Mouse (Mus musculus) kidney, adult 2 months (tissue): ENCODE measurements at regions not wholly inside any gene's neighbourhood (a gene's known extent, or its start where the extent isn't known, plus 50 kb on each side); places are given as distances from the start of the nearest gene placed in this dataset.
A peak's percentile ranks its signal among the peaks of the same experiment; 100 is the strongest.

Experiments
- DNase-seq: peaks from one replicate; pipeline ENCODE4 v3.0.0; 2021
- H3K27ac ChIP-seq: fragments of 200-500 bp; 2 replicates; pipeline ENCODE4 v1.5.1; 2012; ENCODE audit warnings: low read depth, low read length, control low read depth, inconsistent platforms; ENCODE audit not compliant: insufficient read depth
- H3K27me3 ChIP-seq: fragments of 200-500 bp; replicated peaks from 2 replicates; pipeline ENCODE4 v1.6.1; 2012; ENCODE audit warnings: mild to moderate bottlenecking, moderate library complexity, low read length, inconsistent platforms; ENCODE audit not compliant: control insufficient read depth, insufficient read depth
- H3K36me3 ChIP-seq: fragments of 200-500 bp; 2 replicates; pipeline ENCODE4 v1.6.1; 2012; ENCODE audit warnings: mild to moderate bottlenecking, moderate library complexity, low read length, inconsistent platforms; ENCODE audit not compliant: control insufficient read depth, insufficient read depth
- H3K4me1 ChIP-seq: fragments of 200-500 bp; 2 replicates; pipeline ENCODE4 v1.6.1; 2011; ENCODE audit warnings: low read length; ENCODE audit not compliant: control insufficient read depth, insufficient read depth
- H3K4me3 ChIP-seq: fragments of 200-500 bp; 2 replicates; pipeline ENCODE4 v1.5.1; 2011; ENCODE audit warnings: mild to moderate bottlenecking, low read depth, low read length, control low read depth; ENCODE audit not compliant: insufficient read depth
- CTCF ChIP-seq: fragments of 200-500 bp; conservative IDR thresholded peaks from 2 replicates; pipeline ENCODE4 v1.5.1; 2011; ENCODE audit warnings: low read depth, mild to moderate bottlenecking, control low read depth, low read length, moderate library complexity, mixed read lengths; ENCODE audit not compliant: insufficient read depth, insufficient read length
- POLR2A ChIP-seq: fragments of 200-500 bp; IDR thresholded peaks from one replicate; pipeline ENCODE4 v1.6.1; 2011; ENCODE audit warnings: low read depth, low read length, control low read depth
- WGBS: fragments of 180-500 bp; shearing (Covaris S2); methylation state at CpG from one replicate; pipeline ENCODE4 v1.1.7; 2018; 5-methylcytosine and 5-hydroxymethylcytosine counted together

DNA sequence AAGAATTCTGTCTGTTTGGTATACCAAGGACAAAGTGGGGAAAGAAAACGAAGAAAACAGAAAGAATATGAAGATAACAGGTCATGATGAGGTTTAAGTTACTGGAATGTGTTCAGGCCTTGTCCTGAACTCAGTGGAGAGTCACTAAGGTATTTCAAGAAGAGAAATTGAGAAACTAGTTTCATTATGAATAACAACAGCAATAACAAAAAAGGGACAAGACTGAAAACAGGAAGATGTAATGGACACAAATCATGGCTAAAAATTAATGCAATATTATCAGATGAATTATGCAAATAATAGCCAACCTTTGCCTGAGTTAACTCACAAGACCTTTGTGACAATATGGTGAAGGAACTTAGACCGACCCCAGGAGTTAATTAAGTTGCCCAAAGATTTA is 530.2 kb upstream of the 2610301B20Rik start:
- no peaks in the 10 kb centered on the region for H3K36me3 ChIP-seq
- H3K27me3 ChIP-seq: no peaks in the 10 kb centered on the region
- H3K4me1 ChIP-seq: no peaks in the 10 kb centered on the region
- no peak overlapping the region for H3K27ac ChIP-seq
- WGBS: 63% methylated on average over 2 of the region's 2 CpGs
- TF ChIP-seq POLR2A: no peak
- no peak for TF ChIP-seq CTCF
- DNase-seq: no peak
- H3K4me3 ChIP-seq: no peak overlapping the region

DNA sequence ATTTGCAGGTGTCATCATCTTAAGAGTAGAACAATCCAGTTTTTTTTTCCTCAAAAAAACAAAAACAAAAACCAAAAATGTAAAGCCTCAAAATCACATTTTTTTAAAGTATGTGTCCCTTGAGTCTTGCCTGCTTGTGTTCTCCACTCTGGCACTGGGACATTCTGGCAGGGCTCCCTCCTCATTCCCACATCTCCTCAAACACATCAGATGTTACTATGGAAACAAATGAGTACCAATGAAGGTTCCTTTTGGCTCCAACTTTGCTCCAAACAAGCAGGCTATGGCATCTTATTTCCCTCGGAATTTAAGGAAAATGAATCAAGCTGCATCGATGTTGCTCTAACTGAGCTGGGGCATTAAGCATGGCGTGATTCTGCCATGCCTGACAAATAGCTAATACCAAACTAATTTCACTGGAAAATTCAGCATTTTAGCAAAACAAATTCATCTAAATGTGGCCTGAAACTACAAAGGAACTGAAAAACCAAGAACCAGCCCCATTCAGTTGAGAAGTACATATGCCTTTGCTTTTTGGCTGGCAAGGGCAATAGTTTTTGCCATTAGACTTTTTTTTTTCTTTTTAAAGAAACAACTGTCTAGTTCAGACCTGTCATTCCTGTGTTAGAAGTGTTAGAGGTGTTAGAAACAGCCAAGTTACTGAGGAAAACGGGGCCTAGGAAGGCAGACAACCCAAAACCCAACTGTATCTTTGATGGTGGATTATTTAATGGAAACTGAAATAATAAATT is 522.2 kb upstream of the 2610301B20Rik start:
- no peak overlapping the region for H3K4me3 ChIP-seq
- no peak for DNase-seq
- H3K4me1 ChIP-seq: no peaks in the 10 kb centered on the region
- H3K36me3 ChIP-seq: no peaks in the 10 kb centered on the region
- WGBS: 57% methylated on average over 4 of the region's 4 CpGs
- no peaks in the 10 kb centered on the region for H3K27me3 ChIP-seq
- TF ChIP-seq CTCF: no peak
- TF ChIP-seq POLR2A: no peak
- no peak overlapping the region for H3K27ac ChIP-seq

DNA sequence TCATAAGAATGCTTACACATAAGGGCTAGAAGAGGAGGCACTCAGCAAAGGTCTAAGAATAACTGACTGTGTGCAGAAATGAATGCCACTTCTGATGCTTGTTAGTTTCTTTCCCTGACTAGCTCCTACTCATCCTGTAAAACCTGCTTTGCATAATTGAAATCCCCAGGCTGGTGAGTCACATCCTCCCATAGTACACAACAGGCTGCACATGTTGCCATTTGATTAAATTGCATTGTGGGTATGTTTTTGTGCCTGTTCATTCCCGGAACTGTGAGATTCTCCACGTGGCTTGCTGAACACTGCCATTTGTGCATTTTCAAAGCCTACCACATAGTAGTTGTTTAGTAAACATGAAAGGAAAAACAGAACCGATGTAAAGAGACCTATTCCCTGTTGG is 516.7 kb upstream of the 2610301B20Rik start:
- TF ChIP-seq CTCF (no peak), POLR2A (no peak)
- Histone ChIP-seq H3K27me3 (no peaks in the 10 kb centered on the region; the same call in 1 of the 2 replicates), H3K4me3 (no peak overlapping the region), H3K27ac (no peak overlapping the region), H3K36me3 (no peaks in the 10 kb centered on the region), H3K4me1 (no peaks in the 10 kb centered on the region)
- DNase-seq: no peak
- 55% methylated on average over 3 of the region's 3 CpGs for WGBS

DNA sequence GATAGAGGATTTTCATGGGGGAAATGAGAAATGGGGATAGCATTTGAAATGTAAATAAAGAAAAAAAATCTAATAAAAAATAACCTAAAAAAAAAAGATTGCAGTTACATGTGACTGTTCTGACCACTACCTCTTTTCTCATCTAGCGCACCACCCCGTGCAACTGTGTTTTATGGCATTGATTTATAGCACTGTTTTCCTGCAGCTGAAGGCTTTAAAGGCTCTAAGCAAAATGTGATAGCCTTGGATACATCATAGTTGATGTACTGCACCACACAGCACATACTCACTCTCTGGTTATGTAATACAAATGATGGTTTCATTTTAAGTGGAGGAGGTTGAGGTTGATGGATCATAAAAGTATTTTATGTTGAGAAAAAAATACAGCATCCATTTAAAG is 484.5 kb upstream of the 2610301B20Rik start:
- WGBS: 35% methylated on average over 2 of the region's 2 CpGs
- no peak for DNase-seq
- Histone ChIP-seq H3K27ac (no peak overlapping the region), H3K27me3 (no peaks in the 10 kb centered on the region), H3K36me3 (no peaks in the 10 kb centered on the region), H3K4me3 (no peak overlapping the region), H3K4me1 (no peaks in the 10 kb centered on the region)
- no peak for TF ChIP-seq CTCF
- no peak for TF ChIP-seq POLR2A

DNA sequence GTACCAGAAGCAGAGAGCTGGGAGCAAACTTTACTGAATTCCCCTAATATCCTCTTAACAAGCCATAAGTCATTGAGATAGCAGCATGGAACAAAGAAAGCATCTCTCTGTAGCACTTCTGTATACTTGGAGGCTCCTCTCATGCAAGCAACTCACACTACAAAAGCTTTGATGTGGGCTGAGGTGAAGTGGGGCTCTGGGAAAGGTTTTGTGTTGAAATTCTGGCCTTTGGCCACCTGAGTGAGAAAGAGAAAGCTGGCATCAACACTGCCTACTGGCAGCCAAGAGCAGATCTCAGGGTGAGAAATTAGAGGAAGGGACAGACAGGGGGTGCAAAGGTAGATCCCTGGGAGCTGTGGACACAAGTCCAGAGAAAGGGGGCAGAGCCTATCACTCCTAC is 477.0 kb upstream of the 2610301B20Rik start:
- H3K36me3 ChIP-seq: no peaks in the 10 kb centered on the region
- H3K4me3 ChIP-seq: no peak overlapping the region
- TF ChIP-seq CTCF: no peak
- no peak for TF ChIP-seq POLR2A
- H3K27ac ChIP-seq: peak overlapping the region; percentile 50; the same call in 1 of the 2 replicates
- DNase-seq: peak; percentile 69
- H3K27me3 ChIP-seq: no peaks in the 10 kb centered on the region
- H3K4me1 ChIP-seq: no peaks in the 10 kb centered on the region

DNA sequence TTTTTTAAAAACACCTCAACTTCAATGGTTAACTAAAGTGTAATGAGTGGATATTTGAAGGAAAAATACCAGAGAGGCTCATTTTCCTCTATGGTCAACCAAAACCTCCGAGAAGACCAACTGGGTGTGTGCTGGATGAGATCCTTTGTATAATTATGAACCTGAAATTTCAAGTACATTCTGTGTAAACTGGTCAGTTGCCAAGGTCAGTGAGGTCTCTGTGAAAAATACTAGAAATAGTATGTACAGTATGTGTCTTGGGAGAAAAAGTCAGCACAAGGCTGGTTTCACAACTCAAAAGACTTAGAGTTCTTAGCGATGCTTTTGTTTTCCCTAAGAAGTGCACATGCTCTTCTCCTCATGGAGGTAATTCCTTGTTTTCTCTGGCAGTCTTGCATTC is 476.2 kb upstream of the 2610301B20Rik start:
- Histone ChIP-seq H3K4me1 (no peaks in the 10 kb centered on the region), H3K36me3 (no peaks in the 10 kb centered on the region), H3K27me3 (no peaks in the 10 kb centered on the region), H3K27ac (peak overlapping the region; percentile 23; the same call in 1 of the 2 replicates), H3K4me3 (no peak overlapping the region)
- WGBS: 66% methylated on average over 2 of the region's 2 CpGs
- no peak for TF ChIP-seq CTCF
- DNase-seq: peak; percentile 32

DNA sequence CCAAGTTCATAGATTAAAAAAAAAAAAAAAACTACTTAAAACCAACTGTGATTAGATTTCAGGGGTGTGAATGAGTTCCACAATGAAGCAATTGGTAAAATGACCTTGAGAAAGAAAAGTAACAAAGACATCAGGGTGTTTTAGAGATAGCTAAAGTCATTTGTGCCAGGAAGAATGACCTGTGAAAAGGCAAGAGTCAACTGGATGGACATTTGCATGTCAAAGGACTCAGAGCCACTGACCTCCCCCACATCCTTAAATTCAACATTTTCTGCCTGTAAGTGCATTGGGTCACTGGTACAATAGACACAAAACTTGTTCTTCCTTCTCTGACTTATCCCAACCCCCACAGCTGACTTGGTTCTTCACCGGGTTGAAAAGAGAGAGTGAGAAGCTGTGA is 474.6 kb upstream of the 2610301B20Rik start:
- Histone ChIP-seq H3K4me1 (no peaks in the 10 kb centered on the region), H3K36me3 (no peaks in the 10 kb centered on the region), H3K4me3 (no peak overlapping the region), H3K27me3 (no peaks in the 10 kb centered on the region), H3K27ac (no peak overlapping the region)
- TF ChIP-seq POLR2A: no peak
- TF ChIP-seq CTCF: no peak
- WGBS: 59% methylated on average over 1 of the region's 1 CpGs
- DNase-seq: no peak

DNA sequence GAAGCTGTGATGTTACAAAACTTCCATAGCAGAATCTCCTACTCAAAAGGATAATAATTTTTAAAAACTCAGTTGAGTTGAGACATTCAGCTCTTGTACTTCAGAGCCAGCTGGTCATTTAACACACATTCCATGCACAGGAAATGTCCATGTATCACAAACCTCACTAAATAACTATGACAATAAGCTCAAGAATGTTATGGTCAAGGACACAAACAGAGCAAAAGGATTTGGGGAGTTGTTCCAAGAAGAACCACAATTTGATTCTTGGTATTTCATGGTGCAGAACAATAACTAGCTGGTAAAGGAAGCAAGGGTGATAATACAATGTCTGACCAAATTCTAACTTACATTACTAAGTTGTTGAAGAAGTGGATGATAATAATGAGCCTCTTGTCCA is 471.4 kb upstream of the 2610301B20Rik start:
- H3K36me3 ChIP-seq: no peaks in the 10 kb centered on the region
- no peaks in the 10 kb centered on the region for H3K4me1 ChIP-seq
- TF ChIP-seq POLR2A: no peak
- no peak for TF ChIP-seq CTCF
- no peak for DNase-seq
- no peak overlapping the region for H3K27ac ChIP-seq
- H3K27me3 ChIP-seq: no peaks in the 10 kb centered on the region
- H3K4me3 ChIP-seq: no peak overlapping the region
